In the genomic region with DNA sequence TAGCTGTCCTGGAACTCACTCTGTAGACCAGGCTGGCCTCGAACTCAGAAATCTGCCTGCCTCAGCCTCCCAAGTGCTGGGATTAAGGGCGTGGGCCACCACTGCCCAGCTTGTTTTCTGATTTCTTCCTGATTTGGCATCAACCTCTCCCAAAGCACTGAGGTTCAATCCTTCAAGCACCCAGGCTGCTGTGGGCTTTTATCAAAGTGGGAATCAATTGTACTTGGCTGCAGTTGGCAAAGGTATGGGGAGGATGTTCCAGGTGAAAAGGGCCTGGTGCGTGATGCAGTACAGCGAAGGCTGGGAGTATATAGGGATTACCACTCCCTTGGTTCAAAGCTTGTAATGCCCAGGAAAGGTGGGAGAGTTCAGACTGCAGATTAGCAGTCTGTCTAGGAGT, we compare ENCODE assay signal across 8 mouse cellular contexts. TPM values are rescaled to one million over a fixed set of nuclear protein-coding genes. Genes with fewer than 3 reads are reported as not detected.
DNase-seq lines count a peak whose midpoint lies in the region; ATAC-seq and TF ChIP-seq lines count a peak whose summit lies in the region.

No protein-coding gene starts in this region.

- 53% methylated on average over 4 of the region's 4 CpGs for WGBS in lung, postnatal 0 days
- WGBS in limb, embryonic 14.5 days, result 62% methylated on average over 4 of the region's 4 CpGs
- WGBS in stomach, embryonic 14.5 days, result 60% methylated on average over 4 of the region's 4 CpGs

- intact Hi-C loops in left cerebral cortex, postnatal 36 days (cut with DNase I), result no loop called here

- no peak overlapping the region for H3K27ac ChIP-seq in lung, postnatal 0 days (ENCODE audit: low read length)
- H3K27ac ChIP-seq in limb, embryonic 14.5 days (replicated peaks; ENCODE audit: low read depth, low read length), result no peak overlapping the region
- no peak overlapping the region; the same call in 1 of the 2 replicates for H3K27ac ChIP-seq in stomach, embryonic 14.5 days (ENCODE audit: low read length)

- peaks cover 47% of the 10 kb centered on the region for H3K36me3 ChIP-seq in erythroblast, embryonic 14.5 days (ENCODE audit: control insufficient read depth)
- H3K36me3 ChIP-seq in lung, postnatal 0 days (ENCODE audit: insufficient read depth, low read length), result no peaks in the 10 kb centered on the region
- H3K36me3 ChIP-seq in limb, embryonic 14.5 days (ENCODE audit: control insufficient read depth, insufficient read depth, low read length), result peaks cover 29% of the 10 kb centered on the region
- H3K36me3 ChIP-seq in stomach, embryonic 14.5 days (ENCODE audit: control insufficient read depth, insufficient read depth, low read length), result peaks cover 21% of the 10 kb centered on the region; the same call in 1 of the 2 replicates

- H3K4me1 ChIP-seq in erythroblast, embryonic 14.5 days (ENCODE audit: control insufficient read depth), result peaks cover 84% of the 10 kb centered on the region
- peaks cover 19% of the 10 kb centered on the region; the same call in 1 of the 2 replicates for H3K4me1 ChIP-seq in lung, postnatal 0 days (ENCODE audit: insufficient read depth, low read depth, low read length)
- H3K4me1 ChIP-seq in limb, embryonic 14.5 days (ENCODE audit: control insufficient read depth, insufficient read depth, low read length), result peaks cover 27% of the 10 kb centered on the region
- peaks cover 26% of the 10 kb centered on the region; the same call in 1 of the 2 replicates for H3K4me1 ChIP-seq in stomach, embryonic 14.5 days (ENCODE audit: control insufficient read depth, insufficient read depth, low read length)

- no peak for DNase-seq in lung, postnatal 0 days (ENCODE audit: low spot score)
- DNase-seq in lung, postnatal 10 days, result no peak
- no peak for DNase-seq in limb, embryonic 14.5 days (ENCODE audit: low spot score)
- no peak for DNase-seq in left cerebral cortex, postnatal 36 days (ENCODE audit: low spot score in 2 of 2)
- DNase-seq in frontal cortex, postnatal 10 days (ENCODE audit: low spot score in 2 of 2), result no peak

- no peaks in the 10 kb centered on the region for H3K27me3 ChIP-seq in erythroblast, embryonic 14.5 days (ENCODE audit: control insufficient read depth)
- H3K27me3 ChIP-seq in lung, postnatal 0 days (replicated peaks; ENCODE audit: insufficient read depth, low read length), result no peaks in the 10 kb centered on the region
- no peaks in the 10 kb centered on the region for H3K27me3 ChIP-seq in limb, embryonic 14.5 days (ENCODE audit: control insufficient read depth, insufficient read depth, low read length)
- no peaks in the 10 kb centered on the region for H3K27me3 ChIP-seq in stomach, embryonic 14.5 days (ENCODE audit: control insufficient read depth, insufficient read depth, low read length)

- no peak overlapping the region for H3K9ac ChIP-seq in lung, postnatal 0 days (replicated peaks; ENCODE audit: low read depth)
- H3K9ac ChIP-seq in limb, embryonic 14.5 days (ENCODE audit: low read depth, low read length, severe bottlenecking), result no peak overlapping the region
- H3K9ac ChIP-seq in stomach, embryonic 14.5 days (replicated peaks; ENCODE audit: low read depth, low read length), result no peak overlapping the region

- no peak for TF ChIP-seq POLR2A in limb, embryonic 14.5 days (IDR thresholded peaks at IDR 0.05; ENCODE audit: borderline replicate concordance, extremely low read depth, insufficient read depth, insufficient read length)

- TF ChIP-seq CTCF in lung, postnatal 0 days (IDR thresholded peaks at IDR 0.05), result no peak

- peak overlapping the region; percentile 92 for H3K4me2 ChIP-seq in lung, postnatal 0 days (replicated peaks; ENCODE audit: low read depth, low read length)
- H3K4me2 ChIP-seq in limb, embryonic 14.5 days (replicated peaks; ENCODE audit: low read depth, low read length, severe bottlenecking), result peak overlapping the region; percentile 70
- H3K4me2 ChIP-seq in stomach, embryonic 14.5 days (replicated peaks; ENCODE audit: low read depth, low read length), result peak overlapping the region; percentile 67

- no peak for ATAC-seq in erythroblast, adult 5-6 weeks (replicated peaks; ENCODE audit: low FRiP score, poor library complexity, severe bottlenecking)
- no peak for ATAC-seq in lung, postnatal 0 days
- no peak for ATAC-seq in limb, embryonic 14.5 days (ENCODE audit: low FRiP score, low read depth)
- no peak for ATAC-seq in stomach, embryonic 14.5 days (ENCODE audit: insufficient number of reproducible peaks, insufficient read depth, low FRiP score, low read depth)

- no peaks in the 10 kb centered on the region for H3K9me3 ChIP-seq in erythroblast, embryonic 14.5 days (ENCODE audit: control insufficient read depth, low read length)
- H3K9me3 ChIP-seq in lung, postnatal 0 days (ENCODE audit: low read length), result no peaks in the 10 kb centered on the region
- H3K9me3 ChIP-seq in limb, embryonic 14.5 days (ENCODE audit: control insufficient read depth, low read length), result no peaks in the 10 kb centered on the region
- no peaks in the 10 kb centered on the region for H3K9me3 ChIP-seq in stomach, embryonic 14.5 days (ENCODE audit: control insufficient read depth, low read depth, low read length)

- H3K4me3 ChIP-seq in erythroblast, embryonic 14.5 days (replicated peaks), result peak overlapping the region; percentile 93
- H3K4me3 ChIP-seq in lung, postnatal 0 days (ENCODE audit: low read depth, low read length), result no peak overlapping the region
- H3K4me3 ChIP-seq in limb, embryonic 14.5 days (replicated peaks; ENCODE audit: low read length), result peak overlapping the region; percentile 78
- peak overlapping the region; percentile 79; the same call in 1 of the 2 replicates for H3K4me3 ChIP-seq in stomach, embryonic 14.5 days (ENCODE audit: low read depth, low read length)

- TF ChIP-seq EP300 in lung, postnatal 0 days (IDR thresholded peaks at IDR 0.05), result no peak

RNA-seq across cellular contexts. Expression of a gene that starts 0.5 kb away (rescaled TPM):
- polyA plus RNA-seq in erythroblast, embryonic 14.5 days (2012), result 101 and 128 TPM in 2 replicates
- total RNA-seq in erythroblast, adult 5-6 weeks (2015; ENCODE audit: low replicate concordance), result 30.6 and 34.7 TPM in 2 replicates
- 78.5 and 87.8 TPM in 2 replicates for total RNA-seq in erythroblast, adult 5-6 weeks (2017; ENCODE audit: low replicate concordance)
- polyA plus RNA-seq in lung, postnatal 0 days (2015; fragmentation: Nextera tagmentation; extraction: Ambion mirVana), result 14.5 and 15.3 TPM in 2 replicates
- 107 and 122 TPM in 2 replicates for polyA plus RNA-seq in limb, embryonic 14.5 days (2012; rRNA removed)
- 108 and 111 TPM in 2 replicates for polyA plus RNA-seq in limb, embryonic 14.5 days (2014; fragmentation: Nextera tagmentation; extraction: Ambion mirVana)
- 112 and 114 TPM in 2 replicates for polyA plus RNA-seq in stomach, embryonic 14.5 days (2014; fragmentation: Nextera tagmentation; extraction: Ambion mirVana)
- total RNA-seq in left cerebral cortex, postnatal 36 days (2021), result 1 to 10 TPM; 3.8 to 4.2 TPM

RNA-seq across cellular contexts. Expression of a gene that starts 3.0 kb away (rescaled TPM):
- polyA plus RNA-seq in erythroblast, embryonic 14.5 days (2012), result 39.5 and 40.0 TPM in 2 replicates
- 112 and 136 TPM in 2 replicates for total RNA-seq in erythroblast, adult 5-6 weeks (2015; ENCODE audit: low replicate concordance)
- 210 and 272 TPM in 2 replicates for total RNA-seq in erythroblast, adult 5-6 weeks (2017; ENCODE audit: low replicate concordance)
- polyA plus RNA-seq in lung, postnatal 0 days (2015; fragmentation: Nextera tagmentation; extraction: Ambion mirVana), result 72.0 and 78.8 TPM in 2 replicates
- 141 and 190 TPM in 2 replicates for polyA plus RNA-seq in limb, embryonic 14.5 days (2012; rRNA removed)
- 62.2 and 65.7 TPM in 2 replicates for polyA plus RNA-seq in limb, embryonic 14.5 days (2014; fragmentation: Nextera tagmentation; extraction: Ambion mirVana)
- polyA plus RNA-seq in stomach, embryonic 14.5 days (2014; fragmentation: Nextera tagmentation; extraction: Ambion mirVana), result 55.1 and 55.6 TPM in 2 replicates
- total RNA-seq in left cerebral cortex, postnatal 36 days (2021), result 10 to 100 TPM; 38.7 to 49.6 TPM

RNA-seq across cellular contexts. Expression of a gene that starts 24.2 kb away (rescaled TPM):
- polyA plus RNA-seq in erythroblast, embryonic 14.5 days (2012), result 0.18 and 0.28 TPM in 2 replicates
- total RNA-seq in erythroblast, adult 5-6 weeks (2015; ENCODE audit: low replicate concordance), result not detected in 2 replicates
- not detected in 2 replicates for total RNA-seq in erythroblast, adult 5-6 weeks (2017; ENCODE audit: low replicate concordance)
- 19.1 and 25.2 TPM in 2 replicates for polyA plus RNA-seq in lung, postnatal 0 days (2015; fragmentation: Nextera tagmentation; extraction: Ambion mirVana)
- polyA plus RNA-seq in limb, embryonic 14.5 days (2012; rRNA removed), result 192 and 242 TPM in 2 replicates
- polyA plus RNA-seq in limb, embryonic 14.5 days (2014; fragmentation: Nextera tagmentation; extraction: Ambion mirVana), result 96.2 and 97.2 TPM in 2 replicates
- 79.8 and 85.3 TPM in 2 replicates for polyA plus RNA-seq in stomach, embryonic 14.5 days (2014; fragmentation: Nextera tagmentation; extraction: Ambion mirVana)
- total RNA-seq in left cerebral cortex, postnatal 36 days (2021), result 100 to 1,000 TPM; 181 to 221 TPM

RNA-seq across cellular contexts. Expression of a gene that starts 57.3 kb away (rescaled TPM):
- 21.3 and 21.4 TPM in 2 replicates for polyA plus RNA-seq in erythroblast, embryonic 14.5 days (2012)
- 78.6 and 90.1 TPM in 2 replicates for total RNA-seq in erythroblast, adult 5-6 weeks (2015; ENCODE audit: low replicate concordance)
- total RNA-seq in erythroblast, adult 5-6 weeks (2017; ENCODE audit: low replicate concordance), result 218 and 344 TPM in 2 replicates
- 59.5 and 70.3 TPM in 2 replicates for polyA plus RNA-seq in lung, postnatal 0 days (2015; fragmentation: Nextera tagmentation; extraction: Ambion mirVana)
- polyA plus RNA-seq in limb, embryonic 14.5 days (2012; rRNA removed), result 50.8 and 60.5 TPM in 2 replicates
- polyA plus RNA-seq in limb, embryonic 14.5 days (2014; fragmentation: Nextera tagmentation; extraction: Ambion mirVana), result 24.9 and 26.1 TPM in 2 replicates
- polyA plus RNA-seq in stomach, embryonic 14.5 days (2014; fragmentation: Nextera tagmentation; extraction: Ambion mirVana), result 23.4 and 24.1 TPM in 2 replicates
- total RNA-seq in left cerebral cortex, postnatal 36 days (2021), result 10 to 100 TPM; 43.4 to 45.9 TPM

Comparison
In these comparisons a context has a peak if more than half of its experiments do, and no peak if none do; other contexts are left out.
1. RNA of a gene that starts 24.2 kb away (polyA plus RNA-seq): 96.2 to 242 TPM in limb, embryonic 14.5 days, 79.8 to 85.3 TPM in stomach, embryonic 14.5 days and 19.1 to 25.2 TPM in lung, postnatal 0 days; 0.18 to 0.28 TPM in erythroblast, embryonic 14.5 days; every median in the first group is over 10 times any median in the second.
2. Peak in every context shown above with its lines, with median percentiles within 50 percentile points of each other: H3K4me2 ChIP-seq.